Mouse (Mus musculus): ENCODE results near the gene Mest. TPM values are rescaled to one million over a fixed set of nuclear protein-coding genes. Genes with fewer than 3 reads are reported as not detected.

The Mest gene
- 7.6 and 60.5 TPM in 2 replicates for polyA plus RNA-seq (2012; rRNA removed)

- TF ChIP-seq POLR2A (IDR thresholded peaks at IDR 0.05; ENCODE audit: low read depth, low read length): no peak
- TF ChIP-seq CTCF (IDR thresholded peaks at IDR 0.05; ENCODE audit: extremely low read depth, insufficient read depth, insufficient read length, insufficient replicate concordance): no peak
- Histone ChIP-seq H3K27me3 (ENCODE audit: control insufficient read depth, insufficient read depth, low read length) (no peaks in the 10 kb centered on the region), H3K4me3 (ENCODE audit: extremely low read depth, insufficient read depth, insufficient read length) (no peak within 1 kb of the TSS), H3K4me1 (ENCODE audit: control insufficient read depth, insufficient read depth, insufficient read length) (no peaks in the 10 kb centered on the region), H3K27ac (ENCODE audit: insufficient read depth, low read length) (no peak within 1 kb of the TSS), H3K36me3 (ENCODE audit: control insufficient read depth, insufficient read depth, low read length) (no peaks in the 10 kb centered on the region)
- WGBS: 83% methylated on average over 7 of the region's 7 CpGs
- DNase-seq (ENCODE audit: low read depth in 1 of 2, low spot score in 2 of 2): no peak
Measured at GRCm38 (mm10) chr6:30723331-30723730, at the start of gene Mest. Gene Mest, plus strand, starts transcription at chr6:30723547.

DNA sequence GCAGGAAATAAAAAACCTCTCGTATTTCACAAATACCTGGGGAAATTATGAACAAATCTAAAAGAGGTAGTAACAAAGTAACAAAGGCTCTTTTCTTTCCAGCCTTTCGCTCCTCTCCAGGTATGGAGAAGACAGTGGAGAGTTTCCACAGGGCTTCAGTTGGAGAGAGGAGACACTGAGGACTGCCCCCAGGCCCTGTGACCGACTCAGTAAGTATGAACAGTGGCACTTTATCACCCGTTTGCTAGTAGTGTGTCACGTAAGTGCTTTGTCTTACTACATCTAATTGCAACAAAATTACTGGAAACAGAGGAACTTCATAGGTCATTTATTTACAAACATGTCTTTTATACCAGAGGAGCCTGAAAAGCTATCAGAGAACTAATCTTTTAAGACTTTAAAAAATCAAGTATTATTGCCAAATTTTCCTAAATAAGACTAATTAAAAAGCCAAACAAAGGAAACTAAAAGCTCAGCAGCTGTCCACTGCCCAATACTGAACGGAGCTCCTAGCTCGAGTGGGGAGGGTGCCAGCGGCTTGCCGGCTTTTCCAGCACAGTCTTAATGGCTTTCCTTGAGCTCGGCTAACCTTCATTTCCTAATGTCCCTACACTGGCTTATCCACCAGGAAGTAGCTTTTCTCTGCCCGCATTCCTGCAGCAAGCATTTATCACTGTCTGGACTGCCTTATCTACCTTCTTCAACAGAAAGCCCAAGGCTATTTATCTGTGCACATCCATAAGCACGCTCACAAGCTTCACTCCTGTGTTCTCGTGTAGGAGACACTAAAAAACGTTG lies 49.4 kb upstream of the Mest start:
- H3K27ac ChIP-seq (ENCODE audit: insufficient read depth, low read length): no peak overlapping the region
- no peaks in the 10 kb centered on the region for H3K27me3 ChIP-seq (ENCODE audit: control insufficient read depth, insufficient read depth, low read length)
- H3K36me3 ChIP-seq (ENCODE audit: control insufficient read depth, insufficient read depth, low read length): no peaks in the 10 kb centered on the region
- no peak for DNase-seq (ENCODE audit: low read depth in 1 of 2, low spot score in 2 of 2)
- H3K4me3 ChIP-seq (ENCODE audit: extremely low read depth, insufficient read depth, insufficient read length): no peak overlapping the region
- TF ChIP-seq POLR2A (IDR thresholded peaks at IDR 0.05; ENCODE audit: low read depth, low read length) (no peak), CTCF (IDR thresholded peaks at IDR 0.05; ENCODE audit: extremely low read depth, insufficient read depth, insufficient read length, insufficient replicate concordance) (no peak)
- no peaks in the 10 kb centered on the region for H3K4me1 ChIP-seq (ENCODE audit: control insufficient read depth, insufficient read depth, insufficient read length)
- 79% methylated on average over 14 of the region's 14 CpGs for WGBS

- Histone ChIP-seq H3K4me3 (ENCODE audit: extremely low read depth, insufficient read depth, insufficient read length) (no peak overlapping the region), H3K27ac (ENCODE audit: insufficient read depth, low read length) (no peak overlapping the region), H3K4me1 (ENCODE audit: control insufficient read depth, insufficient read depth, insufficient read length) (no peaks in the 10 kb centered on the region), H3K27me3 (ENCODE audit: control insufficient read depth, insufficient read depth, low read length) (no peaks in the 10 kb centered on the region), H3K36me3 (ENCODE audit: control insufficient read depth, insufficient read depth, low read length) (no peaks in the 10 kb centered on the region)
- TF ChIP-seq CTCF (IDR thresholded peaks at IDR 0.05; ENCODE audit: extremely low read depth, insufficient read depth, insufficient read length, insufficient replicate concordance): no peak
- no peak for TF ChIP-seq POLR2A (IDR thresholded peaks at IDR 0.05; ENCODE audit: low read depth, low read length)
- 76% methylated on average over 9 of the region's 9 CpGs for WGBS
- no peak for DNase-seq (ENCODE audit: low read depth in 1 of 2, low spot score in 2 of 2)
Measured at GRCm38 (mm10) chr6:30674714-30675280, 48.5 kb upstream of the Mest start.

- Histone ChIP-seq H3K4me1 (ENCODE audit: control insufficient read depth, insufficient read depth, insufficient read length) (no peaks in the 10 kb centered on the region), H3K36me3 (ENCODE audit: control insufficient read depth, insufficient read depth, low read length) (no peaks in the 10 kb centered on the region), H3K4me3 (ENCODE audit: extremely low read depth, insufficient read depth, insufficient read length) (no peak overlapping the region), H3K27me3 (ENCODE audit: control insufficient read depth, insufficient read depth, low read length) (no peaks in the 10 kb centered on the region), H3K27ac (ENCODE audit: insufficient read depth, low read length) (no peak overlapping the region)
- no peak for DNase-seq (ENCODE audit: low read depth in 1 of 2, low spot score in 2 of 2)
- 52% methylated on average over 11 of the region's 11 CpGs for WGBS
- no peak for TF ChIP-seq POLR2A (IDR thresholded peaks at IDR 0.05; ENCODE audit: low read depth, low read length)
Measured at GRCm38 (mm10) chr6:30675281-30675771, 48.0 kb upstream of the Mest start.

- H3K4me1 ChIP-seq (ENCODE audit: control insufficient read depth, insufficient read depth, insufficient read length): no peaks in the 10 kb centered on the region
- H3K27me3 ChIP-seq (ENCODE audit: control insufficient read depth, insufficient read depth, low read length): no peaks in the 10 kb centered on the region
- no peak overlapping the region for H3K4me3 ChIP-seq (ENCODE audit: extremely low read depth, insufficient read depth, insufficient read length)
- H3K36me3 ChIP-seq (ENCODE audit: control insufficient read depth, insufficient read depth, low read length): no peaks in the 10 kb centered on the region
- DNase-seq (ENCODE audit: low read depth in 1 of 2, low spot score in 2 of 2): no peak
- 79% methylated on average over 6 of the region's 6 CpGs for WGBS
- no peak overlapping the region for H3K27ac ChIP-seq (ENCODE audit: insufficient read depth, low read length)
- TF ChIP-seq POLR2A (IDR thresholded peaks at IDR 0.05; ENCODE audit: low read depth, low read length) (no peak), CTCF (IDR thresholded peaks at IDR 0.05; ENCODE audit: extremely low read depth, insufficient read depth, insufficient read length, insufficient replicate concordance) (no peak)
Measured at GRCm38 (mm10) chr6:30676506-30676905, 46.8 kb upstream of the Mest start.

DNA sequence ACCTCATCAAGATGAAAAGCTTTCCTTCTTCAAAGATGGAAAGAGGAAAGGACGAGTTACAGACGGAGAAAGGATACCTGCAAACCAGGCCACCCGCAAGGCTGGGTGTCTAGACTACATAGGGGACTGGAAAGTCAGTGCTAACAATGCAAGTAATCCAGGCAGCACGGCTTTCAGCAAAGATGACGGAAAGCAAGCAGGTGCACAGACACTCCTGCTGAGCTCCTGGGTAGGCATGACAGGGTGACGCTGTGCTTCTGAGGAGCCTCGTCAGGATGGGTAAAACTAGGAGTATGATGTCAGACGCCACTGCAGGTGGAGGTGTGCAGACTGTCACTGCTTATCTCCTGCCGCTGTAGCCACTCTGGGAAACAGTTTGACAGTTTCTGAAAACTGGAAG lies 45.8 kb upstream of the Mest start:
- no peaks in the 10 kb centered on the region for H3K36me3 ChIP-seq (ENCODE audit: control insufficient read depth, insufficient read depth, low read length)
- no peaks in the 10 kb centered on the region for H3K4me1 ChIP-seq (ENCODE audit: control insufficient read depth, insufficient read depth, insufficient read length)
- no peak overlapping the region for H3K4me3 ChIP-seq (ENCODE audit: extremely low read depth, insufficient read depth, insufficient read length)
- WGBS: 94% methylated on average over 9 of the region's 9 CpGs
- H3K27me3 ChIP-seq (ENCODE audit: control insufficient read depth, insufficient read depth, low read length): no peaks in the 10 kb centered on the region
- TF ChIP-seq CTCF (IDR thresholded peaks at IDR 0.05; ENCODE audit: extremely low read depth, insufficient read depth, insufficient read length, insufficient replicate concordance) (no peak), POLR2A (IDR thresholded peaks at IDR 0.05; ENCODE audit: low read depth, low read length) (no peak)
- no peak for DNase-seq (ENCODE audit: low read depth in 1 of 2, low spot score in 2 of 2)
- H3K27ac ChIP-seq (ENCODE audit: insufficient read depth, low read length): no peak overlapping the region

GRCm38 (mm10) chr6:30678482-30678881 lies 44.9 kb upstream of the Mest start:
- TF ChIP-seq POLR2A (IDR thresholded peaks at IDR 0.05; ENCODE audit: low read depth, low read length): no peak
- no peak for TF ChIP-seq CTCF (IDR thresholded peaks at IDR 0.05; ENCODE audit: extremely low read depth, insufficient read depth, insufficient read length, insufficient replicate concordance)

More at GRCm38 (mm10) chr6:30678482-30678881, 44.9 kb upstream of the Mest start:
- no peak overlapping the region for H3K4me3 ChIP-seq (ENCODE audit: extremely low read depth, insufficient read depth, insufficient read length)
- WGBS: 91% methylated on average over 6 of the region's 6 CpGs
- DNase-seq (ENCODE audit: low read depth in 1 of 2, low spot score in 2 of 2): no peak
- no peaks in the 10 kb centered on the region for H3K27me3 ChIP-seq (ENCODE audit: control insufficient read depth, insufficient read depth, low read length)
- H3K4me1 ChIP-seq (ENCODE audit: control insufficient read depth, insufficient read depth, insufficient read length): no peaks in the 10 kb centered on the region
- no peaks in the 10 kb centered on the region for H3K36me3 ChIP-seq (ENCODE audit: control insufficient read depth, insufficient read depth, low read length)
- no peak overlapping the region for H3K27ac ChIP-seq (ENCODE audit: insufficient read depth, low read length)
